Mouse (Mus musculus) CD4-positive, CD25-positive, alpha-beta regulatory T cell, adult 4 months (primary cell): ENCODE data around the gene Gm10197. TPM values are rescaled to one million over a fixed set of nuclear protein-coding genes. Genes with fewer than 3 reads are reported as not detected.

Experiments used
- ATAC-seq: one replicate; pipeline ENCODE4 v1.8.0; 2017
- polyA plus RNA-seq, 2 experiments: library from polyadenylated mRNA; unstranded; fragments of 100-300 nt; shearing (Covaris generic); gene quantifications; one replicate each; pipeline ENCODE4 v1.2.1; 2017

Gm10197 gene
- polyA plus RNA-seq, 2 experiments from 2014 or later, result not detected

- no peak for ATAC-seq
Measured at GRCm38 (mm10) chr19:53355065-53355464, 16.5 kb downstream of the Gm10197 start.

- ATAC-seq, result no peak
Measured at GRCm38 (mm10) chr19:53354271-53355000, 17.1 kb downstream of the Gm10197 start.

- ATAC-seq, result no peak
Measured at GRCm38 (mm10) chr19:53353864-53354263, 17.7 kb downstream of the Gm10197 start.

- ATAC-seq, result no peak
Measured at GRCm38 (mm10) chr19:53345766-53346165, 25.8 kb downstream of the Gm10197 start.

- ATAC-seq, result no peak
Measured at GRCm38 (mm10) chr19:53344062-53344461, 27.5 kb downstream of the Gm10197 start.

- no peak for ATAC-seq
Measured at GRCm38 (mm10) chr19:53343174-53343881, 28.2 kb downstream of the Gm10197 start.

- no peak for ATAC-seq
Measured at GRCm38 (mm10) chr19:53340423-53340822, 31.1 kb downstream of the Gm10197 start.

- ATAC-seq, result no peak
Measured at GRCm38 (mm10) chr19:53335241-53335640, 36.3 kb downstream of the Gm10197 start.

- ATAC-seq, result no peak
Measured at GRCm38 (mm10) chr19:53333730-53334129, 37.8 kb downstream of the Gm10197 start.

GRCm38 (mm10) chr19:53331882-53332500 is 39.6 kb downstream of the Gm10197 start:
- no peak for ATAC-seq

GRCm38 (mm10) chr19:53329992-53330381 is 41.6 kb downstream of the Gm10197 start:
- peak; percentile 48 for ATAC-seq

GRCm38 (mm10) chr19:53329221-53329991 is 42.2 kb downstream of the Gm10197 start:
- peak; percentile 73 for ATAC-seq

- no peak for ATAC-seq
Measured at GRCm38 (mm10) chr19:53328116-53328515, 43.5 kb downstream of the Gm10197 start.

- ATAC-seq, result peak; percentile 14
Measured at GRCm38 (mm10) chr19:53325578-53326295, 45.8 kb downstream of the Gm10197 start.

- no peak for ATAC-seq
Measured at GRCm38 (mm10) chr19:53324866-53325265, 46.7 kb downstream of the Gm10197 start.

GRCm38 (mm10) chr19:53322438-53323048 is 49.0 kb downstream of the Gm10197 start:
- ATAC-seq, result no peak

Other genes with a start within 250 kb of the Gm10197 start
- 100 to 1,000 TPM; 128 to 172 TPM for gene Add3, start 231.3 kb downstream of the Gm10197 start, polyA plus RNA-seq
- gene Mxi1, start 61.2 kb downstream of the Gm10197 start, polyA plus RNA-seq, result 1 to 10 TPM; 4.8 to 6.2 TPM
- 10 to 100 TPM; 32.0 to 32.3 TPM for gene Smndc1, start 18.8 kb upstream of the Gm10197 start, polyA plus RNA-seq
- gene Dusp5, start 157.3 kb upstream of the Gm10197 start, polyA plus RNA-seq, result 10 to 100 TPM in 1 of 2 experiments, 1 to 10 TPM in 1; 6.7 to 11.1 TPM
- 100 to 1,000 TPM; 158 to 191 TPM for gene Nutf2-ps1, start 217.3 kb upstream of the Gm10197 start, polyA plus RNA-seq
- 10 to 100 TPM; 38.9 to 40.8 TPM for gene Smc3, start 228.6 kb upstream of the Gm10197 start, polyA plus RNA-seq